Comparison of ENCODE assay signal across 36 mouse cellular contexts in genomic region chr4:152145473-152145872, GRCm38 (mm10). TPM values are rescaled to one million over a fixed set of nuclear protein-coding genes. Genes with fewer than 3 reads are reported as not detected.
"Had no signal": no experiment of that assay in that cellular context is flagged by ENCODE, and none has a peak within 500 bp of the region (broad histone marks: within the 10 kb centered on the region; RNA-seq: fewer than 3 reads in every experiment).

No protein-coding gene starts in this region.

- DNase-seq: gastrocnemius, postnatal 14 days; gastrocnemius, postnatal 36 days; heart, adult 11 months; heart, adult 2 months; heart, postnatal 14 days; heart, postnatal 36 days; kidney, adult 11 months; kidney, adult 9 months; layer of hippocampus, adult 9-11 months; layer of hippocampus, postnatal 36 days; left cerebral cortex, postnatal 4 days had no signal

- H3K9ac ChIP-seq: heart, embryonic 13.5 days; heart, embryonic 15.5 days; hindbrain, embryonic 13.5 days; hindbrain, embryonic 15.5 days; limb, embryonic 13.5 days; limb, embryonic 15.5 days; liver, embryonic 12.5 days; liver, embryonic 14.5 days had no signal

- H3K9me3 ChIP-seq: heart, embryonic 13.5 days; heart, embryonic 15.5 days; hindbrain, embryonic 13.5 days; hindbrain, embryonic 15.5 days; limb, embryonic 13.5 days; limb, embryonic 15.5 days; liver, embryonic 12.5 days had no signal

- H3K36me3 ChIP-seq: heart, embryonic 13.5 days; heart, embryonic 15.5 days; hindbrain, embryonic 13.5 days; hindbrain, embryonic 15.5 days; limb, embryonic 13.5 days; limb, embryonic 15.5 days; liver, embryonic 12.5 days had no signal

- H3K4me1 ChIP-seq: heart, embryonic 15.5 days; hindbrain, embryonic 13.5 days; hindbrain, embryonic 15.5 days; limb, embryonic 13.5 days; limb, embryonic 15.5 days had no signal

- H3K4me2 ChIP-seq: heart, embryonic 11.5 days; heart, embryonic 13.5 days; heart, embryonic 15.5 days; hindbrain, embryonic 13.5 days; hindbrain, embryonic 15.5 days; limb, embryonic 13.5 days; limb, embryonic 15.5 days; liver, embryonic 12.5 days had no signal

- ATAC-seq: hindbrain, postnatal 0 days; intestine, embryonic 16.5 days; liver, embryonic 12.5 days had no signal

- H3K4me3 ChIP-seq: heart, adult 2 months; heart, embryonic 13.5 days; heart, embryonic 15.5 days; hindbrain, embryonic 13.5 days; hindbrain, embryonic 15.5 days; limb, embryonic 13.5 days; limb, embryonic 15.5 days; liver, embryonic 12.5 days had no signal

- H3K27ac ChIP-seq: heart, adult 2 months; heart, embryonic 13.5 days; heart, embryonic 15.5 days; hindbrain, embryonic 13.5 days; hindbrain, embryonic 15.5 days; hindbrain, postnatal 0 days; limb, embryonic 13.5 days; limb, embryonic 15.5 days; liver, embryonic 12.5 days; liver, embryonic 14.5 days had no signal

RNA-seq across cellular contexts. Expression of gene Hes2, which starts 13.2 kb away (rescaled TPM):
- total RNA-seq: gastrocnemius, adult 18-20 months; gastrocnemius, postnatal 14 days; gastrocnemius, postnatal 36 days; heart, adult 2 months; heart, postnatal 14 days; heart, postnatal 36 days; hematopoietic stem cell, adult 5-6 weeks; hindbrain, postnatal 0 days; layer of hippocampus, adult 18-20 months; layer of hippocampus, adult 8-10 months; layer of hippocampus, postnatal 14 days; layer of hippocampus, postnatal 36 days; left cerebral cortex, adult 18-20 months; left cerebral cortex, adult 8-10 months; left cerebral cortex, postnatal 10 days; left cerebral cortex, postnatal 25 days; left cerebral cortex, postnatal 4 days; liver, adult 2 months had no signal
- polyA plus RNA-seq: heart, adult 2 months; heart, embryonic 13.5 days; heart, postnatal 0 days; hindbrain, embryonic 15.5 days; hindbrain, postnatal 0 days; intestine, embryonic 14.5 days; limb, embryonic 11.5 days; limb, embryonic 13.5 days; liver, adult 2 months; liver, embryonic 16.5 days had no signal
